Mouse (Mus musculus) heart, embryonic 14.5 days (tissue): ENCODE results near the gene Creld2. TPM values are rescaled to one million over a fixed set of nuclear protein-coding genes. Genes with fewer than 3 reads are reported as not detected.

Source experiments
- ATAC-seq: fragments of 200-750 bp; cut with Nextera tagmentation; 2 replicates; pipeline ENCODE4 v1.8.0; 2017; ENCODE audit warnings: low read depth, moderate TSS enrichment; ENCODE audit not compliant: insufficient number of reproducible peaks, insufficient read depth, low FRiP score
- H3K27ac ChIP-seq, 2 experiments: fragments of 200-500 bp in 1 of 2; fragments of 300-500 bp in 1 of 2; sonication (generic) in 1 of 2; replicated peaks in 1 of 2; 2 replicates each; pipeline ENCODE4 v1.5.1; 2012 to 2014; ENCODE audit warnings: low read depth in 2 of 2, low read length in 2 of 2, control low read depth in 1 of 2, mild to moderate bottlenecking in 1 of 2, mixed read lengths in 1 of 2; ENCODE audit not compliant: control insufficient read depth in 1 of 2, insufficient read depth in 1 of 2
- H3K27me3 ChIP-seq: fragments of 300-500 bp; sonication (generic); 2 replicates; pipeline ENCODE4 v1.6.1; 2014; ENCODE audit warnings: mild to moderate bottlenecking, low read length, control low read depth; ENCODE audit not compliant: control insufficient read depth, insufficient read depth
- H3K36me3 ChIP-seq: fragments of 300-500 bp; sonication (generic); 2 replicates; pipeline ENCODE4 v1.6.1; 2014; ENCODE audit warnings: mild to moderate bottlenecking, control low read depth, low read length, mixed read lengths; ENCODE audit not compliant: control insufficient read depth, insufficient read depth
- H3K4me1 ChIP-seq, 2 experiments: fragments of 200-500 bp in 1 of 2; fragments of 300-500 bp in 1 of 2; sonication (generic) in 1 of 2; 2 replicates each; pipeline ENCODE4 v1.6.1; 2012 to 2014; ENCODE audit warnings: low read length in 2 of 2, control low read depth in 1 of 2, mixed read lengths in 1 of 2; ENCODE audit not compliant: control insufficient read depth in 2 of 2, insufficient read depth in 2 of 2
- H3K4me2 ChIP-seq: fragments of 300-500 bp; sonication (generic); 2 replicates; pipeline ENCODE4 v1.6.1; 2014; ENCODE audit warnings: mild to moderate bottlenecking, low read length
- H3K4me3 ChIP-seq, 2 experiments: fragments of 200-500 bp in 1 of 2; fragments of 300-500 bp in 1 of 2; sonication (generic) in 1 of 2; 2 replicates each; pipeline ENCODE4 v1.5.1; 2012 to 2014; ENCODE audit warnings: low read length in 2 of 2, mild to moderate bottlenecking in 2 of 2, control low read depth in 1 of 2, low read depth in 1 of 2, moderate library complexity in 1 of 2; ENCODE audit not compliant: control insufficient read depth in 1 of 2, insufficient read depth in 1 of 2
- H3K9ac ChIP-seq: fragments of 300-500 bp; sonication (generic); 2 replicates; pipeline ENCODE4 v1.6.1; 2014; ENCODE audit warnings: mild to moderate bottlenecking, low read length
- H3K9me3 ChIP-seq: fragments of 300-500 bp; sonication (generic); 2 replicates; pipeline ENCODE4 v1.6.1; 2016; ENCODE audit warnings: low read length, control low read depth; ENCODE audit not compliant: control insufficient read depth
- WGBS: fragments of 180-500 bp; shearing (Covaris S2); extraction: QIAGEN DNeasy Blood & Tissue Kit; methylation state at CpG from one replicate; pipeline ENCODE4 v1.1.7; 2014; 5-methylcytosine and 5-hydroxymethylcytosine counted together
- polyA plus RNA-seq: library from polyadenylated mRNA; unstranded; fragments of >200 nt; fragmentation: Nextera tagmentation; extraction: Ambion mirVana; gene quantifications from 2 replicates; pipeline ENCODE4 v1.2.1, GENCODE M21; 2014

The Creld2 gene
- polyA plus RNA-seq, 1 experiment from 2014 or later = 46.3 TPM

GRCm38 (mm10) chr15:88839271-88839670 is 19.8 kb downstream of the Creld2 start:
- peak overlapping the region; percentile 54 for H3K4me2 ChIP-seq
- H3K36me3 ChIP-seq = no peaks in the 10 kb centered on the region
- ATAC-seq = peak; percentile 89
- H3K9me3 ChIP-seq = no peaks in the 10 kb centered on the region
- H3K9ac ChIP-seq = peak overlapping the region; percentile 48
- H3K27ac ChIP-seq = peak overlapping the region; percentile 94 to 95
- WGBS = 3% methylated on average over 9 of the region's 9 CpGs
- H3K4me3 ChIP-seq = peak overlapping the region; percentile 7 to 12; a peak in 1 of 4 replicates
- H3K4me1 ChIP-seq = peaks cover 43% of the 10 kb centered on the region in 2 experiments
- no peaks in the 10 kb centered on the region for H3K27me3 ChIP-seq

GRCm38 (mm10) chr15:88840126-88840525 is 20.7 kb downstream of the Creld2 start:
- H3K9ac ChIP-seq = peak overlapping the region; percentile 48; the same call in 1 of the 2 replicates
- no peaks in the 10 kb centered on the region for H3K9me3 ChIP-seq
- no peaks in the 10 kb centered on the region for H3K36me3 ChIP-seq
- H3K4me1 ChIP-seq = peaks cover 43% of the 10 kb centered on the region in 2 experiments
- no peaks in the 10 kb centered on the region for H3K27me3 ChIP-seq
- no peak overlapping the region for H3K4me3 ChIP-seq
- peak overlapping the region; percentile 90 to 95 for H3K27ac ChIP-seq
- H3K4me2 ChIP-seq = no peak overlapping the region
- whole genome bisulfite sequencing = 18% methylated on average over 10 of the region's 10 CpGs
- ATAC-seq = no peak

GRCm38 (mm10) chr15:88841160-88841559 is 21.7 kb downstream of the Creld2 start:
- H3K9me3 ChIP-seq = no peaks in the 10 kb centered on the region
- H3K27me3 ChIP-seq = no peaks in the 10 kb centered on the region
- 90% methylated on average over 2 of the region's 2 CpGs for WGBS
- no peaks in the 10 kb centered on the region for H3K36me3 ChIP-seq
- no peak overlapping the region for H3K4me2 ChIP-seq
- no peak for ATAC-seq
- 0 out of 4 replicates have a peak overlapping the region, but pooled peaks of 1 of the 2 experiments have one; percentile 6 for H3K27ac ChIP-seq
- peaks cover 42 to 43% of the 10 kb centered on the region in 2 experiments for H3K4me1 ChIP-seq
- no peak overlapping the region for H3K4me3 ChIP-seq
- no peak overlapping the region for H3K9ac ChIP-seq

- Histone ChIP-seq H3K4me1 (peaks cover 37 to 43% of the 10 kb centered on the region in 2 experiments), H3K4me2 (no peak overlapping the region), H3K9me3 (no peaks in the 10 kb centered on the region), H3K36me3 (no peaks in the 10 kb centered on the region), H3K27ac (no peak overlapping the region), H3K27me3 (no peaks in the 10 kb centered on the region), H3K4me3 (no peak overlapping the region), H3K9ac (no peak overlapping the region)
- no peak for ATAC-seq
- 94% methylated on average over 3 of the region's 3 CpGs for WGBS
Observed at GRCm38 (mm10) chr15:88841580-88842299, 22.3 kb downstream of the Creld2 start.

- 57% methylated on average over 3 of the region's 3 CpGs for WGBS
- H3K36me3 ChIP-seq = no peaks in the 10 kb centered on the region
- ATAC-seq = no peak
- H3K9ac ChIP-seq = no peak overlapping the region
- H3K4me3 ChIP-seq = no peak overlapping the region
- no peak overlapping the region for H3K27ac ChIP-seq
- H3K9me3 ChIP-seq = no peaks in the 10 kb centered on the region
- H3K4me1 ChIP-seq = peaks cover 37 to 40% of the 10 kb centered on the region in 2 experiments
- no peaks in the 10 kb centered on the region for H3K27me3 ChIP-seq
- no peak overlapping the region for H3K4me2 ChIP-seq
Observed at GRCm38 (mm10) chr15:88842300-88842673, 22.8 kb downstream of the Creld2 start.

GRCm38 (mm10) chr15:88843486-88844097 is 24.1 kb downstream of the Creld2 start:
- H3K36me3 ChIP-seq = no peaks in the 10 kb centered on the region
- no peak for ATAC-seq
- H3K27ac ChIP-seq = peak overlapping the region; percentile 25 to 44; a peak in 2 of 4 replicates
- no peak overlapping the region for H3K4me3 ChIP-seq
- H3K9me3 ChIP-seq = no peaks in the 10 kb centered on the region
- H3K4me2 ChIP-seq = no peak overlapping the region
- WGBS = 29% methylated on average over 8 of the region's 8 CpGs
- H3K27me3 ChIP-seq = no peaks in the 10 kb centered on the region
- no peak overlapping the region for H3K9ac ChIP-seq
- H3K4me1 ChIP-seq = peaks cover 33 to 36% of the 10 kb centered on the region in 2 experiments

- H3K27me3 ChIP-seq = no peaks in the 10 kb centered on the region
- WGBS = 79% methylated on average over 7 of the region's 7 CpGs
- no peaks in the 10 kb centered on the region for H3K36me3 ChIP-seq
- H3K4me2 ChIP-seq = no peak overlapping the region
- peaks cover 21 to 25% of the 10 kb centered on the region in 2 experiments for H3K4me1 ChIP-seq
- H3K9me3 ChIP-seq = no peaks in the 10 kb centered on the region
- H3K9ac ChIP-seq = no peak overlapping the region
- ATAC-seq = no peak
- H3K27ac ChIP-seq = no peak overlapping the region
- no peak overlapping the region for H3K4me3 ChIP-seq
Observed at GRCm38 (mm10) chr15:88844966-88845365, 25.5 kb downstream of the Creld2 start.
